Mouse (Mus musculus): ENCODE measurements around the gene Ccdc81.

The Ccdc81 gene

GRCm38 (mm10) chr7:89867221-89867620 lies 36.2 kb downstream of the Ccdc81 start:
- no peak for DNase-seq (ENCODE audit: extremely low read depth, insufficient read length, low spot score)

GRCm38 (mm10) chr7:89864769-89865168 lies 38.7 kb downstream of the Ccdc81 start:
- no peak for DNase-seq (ENCODE audit: extremely low read depth, insufficient read length, low spot score)

- no peak for DNase-seq (ENCODE audit: extremely low read depth, insufficient read length, low spot score)
These were observed 46.8 kb downstream of the Ccdc81 start for GRCm38 (mm10) chr7:89856440-89857217.

GRCm38 (mm10) chr7:89855196-89855595 lies 48.2 kb downstream of the Ccdc81 start:
- no peak for DNase-seq (ENCODE audit: extremely low read depth, insufficient read length, low spot score)

GRCm38 (mm10) chr7:89853131-89853530 lies 50.3 kb downstream of the Ccdc81 start:
- DNase-seq (ENCODE audit: extremely low read depth, insufficient read length, low spot score), result no peak

GRCm38 (mm10) chr7:89852158-89853095 lies 51.0 kb downstream of the Ccdc81 start:
- no peak for DNase-seq (ENCODE audit: extremely low read depth, insufficient read length, low spot score)

GRCm38 (mm10) chr7:89850510-89850909 lies 52.9 kb downstream of the Ccdc81 start:
- DNase-seq (ENCODE audit: extremely low read depth, insufficient read length, low spot score), result no peak

- no peak for DNase-seq (ENCODE audit: extremely low read depth, insufficient read length, low spot score)
These were observed 57.8 kb downstream of the Ccdc81 start for GRCm38 (mm10) chr7:89845669-89846068.

- no peak for DNase-seq (ENCODE audit: extremely low read depth, insufficient read length, low spot score)
These were observed 59.9 kb downstream of the Ccdc81 start for GRCm38 (mm10) chr7:89843533-89843932.

GRCm38 (mm10) chr7:89843121-89843520 lies 60.3 kb downstream of the Ccdc81 start:
- no peak for DNase-seq (ENCODE audit: extremely low read depth, insufficient read length, low spot score)

- no peak for DNase-seq (ENCODE audit: extremely low read depth, insufficient read length, low spot score)
These were observed 61.1 kb downstream of the Ccdc81 start for GRCm38 (mm10) chr7:89842404-89842715.

- peak; percentile 38 for DNase-seq (ENCODE audit: extremely low read depth, insufficient read length, low spot score)
These were observed 61.6 kb downstream of the Ccdc81 start for GRCm38 (mm10) chr7:89841670-89842403.

- DNase-seq (ENCODE audit: extremely low read depth, insufficient read length, low spot score), result no peak
These were observed 63.7 kb downstream of the Ccdc81 start for GRCm38 (mm10) chr7:89839721-89840120.

GRCm38 (mm10) chr7:89837841-89838240 lies 65.6 kb downstream of the Ccdc81 start:
- peak; percentile 83 for DNase-seq (ENCODE audit: extremely low read depth, insufficient read length, low spot score)

GRCm38 (mm10) chr7:89836676-89837075 lies 66.8 kb downstream of the Ccdc81 start:
- no peak for DNase-seq (ENCODE audit: extremely low read depth, insufficient read length, low spot score)

- peak; percentile 82 for DNase-seq (ENCODE audit: extremely low read depth, insufficient read length, low spot score)
These were observed 67.9 kb downstream of the Ccdc81 start for GRCm38 (mm10) chr7:89835566-89835965.

- DNase-seq (ENCODE audit: extremely low read depth, insufficient read length, low spot score), result no peak
These were observed 69.9 kb downstream of the Ccdc81 start for GRCm38 (mm10) chr7:89833521-89833920.

- DNase-seq (ENCODE audit: extremely low read depth, insufficient read length, low spot score), result no peak
These were observed 74.2 kb downstream of the Ccdc81 start for GRCm38 (mm10) chr7:89829201-89829600.

- DNase-seq (ENCODE audit: extremely low read depth, insufficient read length, low spot score), result no peak
These were observed 74.9 kb downstream of the Ccdc81 start for GRCm38 (mm10) chr7:89828436-89829065.
